Mouse (Mus musculus): ENCODE measurements around the gene Gm37240. TPM values are rescaled to one million over a fixed set of nuclear protein-coding genes. Genes with fewer than 3 reads are reported as not detected.

Gm37240 gene
- total RNA-seq, 2 experiments from 2014 or later: 1.4 to 2.4 TPM

DNA sequence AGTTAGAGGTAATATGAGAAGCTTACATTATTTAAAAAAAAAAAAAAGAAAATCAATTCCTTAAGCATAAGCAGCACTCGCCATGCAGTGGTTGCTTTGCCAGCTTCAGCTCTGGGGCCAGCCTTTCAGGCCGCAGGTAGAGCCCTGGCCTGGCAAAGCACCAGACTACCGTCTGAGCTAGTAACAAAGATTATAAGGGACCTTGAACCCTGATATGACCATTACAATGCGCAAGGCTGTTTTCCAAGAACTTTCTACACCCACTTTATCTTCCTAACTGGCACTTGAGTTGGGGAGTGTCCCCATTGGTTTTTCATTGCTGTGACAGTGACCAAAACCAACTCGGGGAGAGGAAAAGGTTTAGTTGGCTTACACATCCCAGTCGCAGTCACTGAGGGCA lies 690.2 kb downstream of the Gm37240 start:
- Histone ChIP-seq H3K4me3 (no peak overlapping the region), H3K27ac (no peak overlapping the region)
- DNase-seq (ENCODE audit: low spot score in 2 of 2): no peak
- no peak for TF ChIP-seq CTCF (conservative IDR thresholded peaks at IDR 0.05)

DNA sequence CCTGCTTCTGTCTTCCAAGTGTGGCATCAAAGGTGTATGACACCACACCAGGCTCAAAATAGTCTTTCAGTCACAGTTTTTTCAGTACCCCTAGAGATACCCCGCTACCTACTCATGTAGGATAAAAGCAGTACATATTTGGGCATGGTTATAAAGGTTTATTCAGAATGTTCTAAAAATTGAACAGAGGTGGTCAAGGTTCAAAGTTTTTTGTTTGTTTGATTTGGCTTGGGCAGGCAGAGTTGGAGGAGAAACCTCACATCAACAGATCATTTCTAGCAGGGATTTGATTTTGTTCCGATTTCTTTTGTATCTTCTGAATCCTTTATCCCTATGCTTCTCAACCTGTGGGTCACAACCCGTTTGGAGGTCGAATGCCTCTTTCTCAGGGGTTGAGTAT lies 690.7 kb downstream of the Gm37240 start:
- Histone ChIP-seq H3K27ac (no peak overlapping the region), H3K4me3 (no peak overlapping the region)
- no peak for TF ChIP-seq CTCF (conservative IDR thresholded peaks at IDR 0.05)
- DNase-seq (ENCODE audit: low spot score in 2 of 2): no peak

DNA sequence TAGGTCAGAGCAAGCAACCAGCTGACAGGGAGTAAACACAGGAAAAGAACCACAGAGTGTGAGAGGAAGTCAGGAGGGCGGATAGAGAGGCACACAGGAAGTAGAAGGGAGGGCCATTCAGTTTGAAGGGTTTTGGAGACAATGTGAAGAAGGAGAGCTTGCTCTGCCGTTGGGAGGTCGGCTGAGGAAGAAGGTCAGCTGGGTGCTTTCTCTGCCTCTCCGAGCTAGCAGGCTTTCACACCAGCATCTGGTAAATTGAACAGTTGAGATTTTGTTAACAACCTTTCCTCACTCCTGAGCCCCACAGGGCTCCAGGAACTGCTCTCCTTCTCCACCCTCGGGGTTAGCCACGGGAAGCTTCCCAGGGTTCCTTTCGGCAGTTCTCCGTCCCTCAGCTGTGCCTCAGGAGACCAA lies 692.2 kb downstream of the Gm37240 start:
- no peak for TF ChIP-seq CTCF (conservative IDR thresholded peaks at IDR 0.05)
- DNase-seq (ENCODE audit: low spot score in 2 of 2): no peak

DNA sequence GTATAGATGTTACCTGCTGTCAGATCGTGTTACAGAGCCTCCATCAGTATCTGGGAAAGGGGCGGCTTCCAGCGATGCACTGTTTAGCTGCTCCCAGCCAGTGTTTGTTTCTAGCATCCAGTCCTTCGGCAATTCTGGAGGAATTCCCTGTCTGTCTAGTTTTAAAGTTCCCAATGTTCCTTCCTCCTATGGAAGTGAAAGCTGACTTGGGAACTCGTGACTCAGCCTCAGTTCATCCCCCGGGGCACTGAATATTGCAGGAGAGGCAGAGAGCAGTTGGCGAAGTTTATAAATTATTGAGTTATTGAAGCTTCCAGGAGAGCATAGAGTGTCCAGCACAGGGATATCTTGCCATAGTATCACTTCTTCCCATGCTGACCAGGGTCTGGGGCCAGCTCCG lies 697.5 kb downstream of the Gm37240 start:
- no peak for TF ChIP-seq CTCF (conservative IDR thresholded peaks at IDR 0.05)
- Histone ChIP-seq H3K27ac (peak overlapping the region; percentile 87), H3K4me3 (no peak overlapping the region)
- no peak for DNase-seq (ENCODE audit: low spot score in 2 of 2)

More for the DNA sequence above, 692.2 kb downstream of the Gm37240 start:
- Histone ChIP-seq H3K27ac (no peak overlapping the region), H3K4me3 (no peak overlapping the region)

DNA sequence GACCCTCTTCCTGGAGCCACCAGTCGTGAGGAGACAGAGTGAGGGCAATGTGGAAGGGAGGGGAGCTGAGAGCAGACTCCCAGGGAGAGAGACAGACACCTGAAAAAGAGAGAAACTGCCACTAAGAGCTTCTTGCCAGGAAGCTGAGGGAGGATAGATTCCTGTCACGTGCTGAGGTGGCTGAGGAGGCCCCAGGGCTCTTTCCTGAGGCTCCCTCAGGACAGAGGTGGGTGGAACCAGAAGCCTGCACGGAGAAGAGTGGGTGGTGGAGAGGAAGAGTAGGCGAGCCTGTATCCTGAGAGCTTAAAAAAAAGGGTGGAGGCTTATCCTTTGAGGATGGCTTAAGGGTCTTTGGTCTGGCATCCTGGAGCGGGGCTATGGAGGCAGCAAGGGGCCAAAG lies 699.0 kb downstream of the Gm37240 start:
- H3K27ac ChIP-seq: peak overlapping the region; percentile 87
- no peak overlapping the region for H3K4me3 ChIP-seq
- DNase-seq (ENCODE audit: low spot score in 2 of 2): no peak
- no peak for TF ChIP-seq CTCF (conservative IDR thresholded peaks at IDR 0.05)

DNA sequence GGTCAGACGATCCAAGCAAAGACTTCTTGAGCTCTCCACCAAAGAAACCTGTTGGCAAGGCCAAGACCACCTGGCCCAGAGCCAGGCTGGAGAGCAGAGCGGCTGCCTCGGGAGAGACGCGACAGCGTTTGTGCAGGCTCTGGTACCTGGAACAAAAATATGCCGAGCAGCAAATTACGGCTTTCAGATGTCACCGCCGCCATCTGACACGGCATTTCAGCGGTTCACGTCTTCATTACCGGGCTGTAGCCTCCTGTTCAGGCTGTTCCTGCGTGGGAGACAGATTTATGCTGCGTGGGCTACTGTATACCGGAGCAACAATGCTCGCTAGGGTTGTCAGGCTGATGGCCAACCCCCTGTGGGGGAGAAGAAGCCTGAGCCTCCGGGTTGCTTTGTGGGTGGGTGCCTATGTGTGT lies 700.6 kb downstream of the Gm37240 start:
- Histone ChIP-seq H3K27ac (peak overlapping the region; percentile 87), H3K4me3 (peak overlapping the region; percentile 41)
- no peak for TF ChIP-seq CTCF (conservative IDR thresholded peaks at IDR 0.05)
- peak; percentile 62 to 71 for DNase-seq (ENCODE audit: low spot score in 2 of 2)

DNA sequence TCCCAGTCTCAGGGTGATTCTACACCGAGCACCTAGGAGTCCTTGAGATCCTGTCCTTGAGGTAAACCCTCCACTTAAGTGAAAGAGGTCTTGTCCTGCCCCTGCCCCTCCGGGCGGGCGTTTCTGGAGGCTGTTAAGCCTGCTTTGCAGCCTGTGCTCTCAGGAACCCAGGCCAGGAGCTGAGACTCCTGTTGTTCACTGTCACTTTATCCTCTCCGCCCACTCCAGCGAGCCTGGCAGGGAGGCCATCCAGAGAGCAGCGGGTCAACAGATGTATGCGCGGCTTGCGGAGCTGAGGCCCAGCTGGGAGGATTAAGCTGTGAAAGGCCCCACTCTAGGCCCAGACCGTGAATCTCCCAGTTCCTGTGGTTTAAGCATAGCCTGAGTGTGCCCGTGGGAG lies 701.5 kb downstream of the Gm37240 start:
- Histone ChIP-seq H3K27ac (peak overlapping the region; percentile 87), H3K4me3 (no peak overlapping the region)
- no peak for DNase-seq (ENCODE audit: low spot score in 2 of 2)
- no peak for TF ChIP-seq CTCF (conservative IDR thresholded peaks at IDR 0.05)

DNA sequence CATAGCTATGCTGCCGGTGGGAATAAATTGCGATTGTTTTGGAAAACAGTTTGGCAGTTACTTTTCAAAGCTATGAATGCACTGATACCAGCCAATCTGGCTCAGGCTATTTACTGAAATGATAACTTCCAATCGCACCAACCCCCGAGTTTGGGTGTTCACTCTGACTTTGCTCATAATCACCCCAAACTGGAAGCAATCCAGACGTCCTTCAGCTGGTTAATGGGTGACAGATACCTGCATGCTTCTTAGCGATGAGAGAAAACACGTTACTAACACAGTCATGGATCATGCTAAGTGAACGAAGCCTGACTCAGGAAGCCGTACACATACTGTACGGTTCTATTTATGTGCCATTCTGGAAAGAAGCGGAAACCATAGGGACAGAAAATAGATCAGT lies 702.4 kb downstream of the Gm37240 start:
- TF ChIP-seq CTCF (conservative IDR thresholded peaks at IDR 0.05): no peak
- DNase-seq (ENCODE audit: low spot score in 2 of 2): no peak
- Histone ChIP-seq H3K27ac (peak overlapping the region; percentile 87), H3K4me3 (no peak overlapping the region)

DNA sequence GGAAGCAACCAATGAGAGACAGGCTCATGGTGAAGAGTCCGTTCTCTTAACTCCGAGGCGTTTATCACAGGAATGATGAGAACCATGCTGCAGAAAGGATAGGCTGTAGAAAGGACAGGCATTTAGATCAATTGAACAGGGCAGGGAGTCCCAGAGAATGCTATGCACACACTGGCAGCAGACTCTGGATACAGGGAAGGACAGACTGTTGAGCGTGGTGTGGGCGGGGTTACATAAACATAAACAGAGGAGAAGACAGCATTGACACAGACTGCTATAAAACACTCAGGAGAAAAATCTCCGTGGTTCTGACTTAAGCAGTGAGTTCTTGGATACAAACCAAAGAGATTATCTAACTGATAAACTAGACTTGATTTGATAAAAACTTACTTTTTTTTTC lies 703.2 kb downstream of the Gm37240 start:
- no peak for DNase-seq (ENCODE audit: low spot score in 2 of 2)
- no peak for TF ChIP-seq CTCF (conservative IDR thresholded peaks at IDR 0.05)
- H3K4me3 ChIP-seq: no peak overlapping the region
- H3K27ac ChIP-seq: peak overlapping the region; percentile 87

DNA sequence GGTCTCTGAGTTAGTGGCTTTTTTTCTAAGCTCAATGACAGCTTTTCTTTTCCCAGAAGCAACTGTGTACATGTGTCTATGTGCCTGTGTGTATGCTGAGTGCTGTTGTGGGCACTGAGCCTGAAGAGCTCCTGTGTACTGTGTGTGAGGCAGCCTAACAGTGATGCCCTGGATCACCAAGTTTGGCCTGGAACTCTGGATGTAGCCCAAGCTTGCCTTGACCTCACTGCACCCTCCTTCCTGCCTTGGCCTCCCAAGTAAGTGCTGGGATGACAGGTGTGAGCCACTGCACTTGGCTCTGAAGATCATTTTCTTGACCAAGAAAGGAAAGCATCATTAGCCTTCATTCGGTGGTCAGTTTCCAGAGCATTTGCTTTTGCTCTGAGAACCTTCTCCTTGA lies 710.6 kb downstream of the Gm37240 start:
- no peak for TF ChIP-seq CTCF (conservative IDR thresholded peaks at IDR 0.05)
- H3K4me3 ChIP-seq: no peak overlapping the region
- 0 out of 2 replicates have a peak overlapping the region, but pooled peaks have one; percentile 52 for H3K27ac ChIP-seq
- no peak for DNase-seq (ENCODE audit: low spot score in 2 of 2)

DNA sequence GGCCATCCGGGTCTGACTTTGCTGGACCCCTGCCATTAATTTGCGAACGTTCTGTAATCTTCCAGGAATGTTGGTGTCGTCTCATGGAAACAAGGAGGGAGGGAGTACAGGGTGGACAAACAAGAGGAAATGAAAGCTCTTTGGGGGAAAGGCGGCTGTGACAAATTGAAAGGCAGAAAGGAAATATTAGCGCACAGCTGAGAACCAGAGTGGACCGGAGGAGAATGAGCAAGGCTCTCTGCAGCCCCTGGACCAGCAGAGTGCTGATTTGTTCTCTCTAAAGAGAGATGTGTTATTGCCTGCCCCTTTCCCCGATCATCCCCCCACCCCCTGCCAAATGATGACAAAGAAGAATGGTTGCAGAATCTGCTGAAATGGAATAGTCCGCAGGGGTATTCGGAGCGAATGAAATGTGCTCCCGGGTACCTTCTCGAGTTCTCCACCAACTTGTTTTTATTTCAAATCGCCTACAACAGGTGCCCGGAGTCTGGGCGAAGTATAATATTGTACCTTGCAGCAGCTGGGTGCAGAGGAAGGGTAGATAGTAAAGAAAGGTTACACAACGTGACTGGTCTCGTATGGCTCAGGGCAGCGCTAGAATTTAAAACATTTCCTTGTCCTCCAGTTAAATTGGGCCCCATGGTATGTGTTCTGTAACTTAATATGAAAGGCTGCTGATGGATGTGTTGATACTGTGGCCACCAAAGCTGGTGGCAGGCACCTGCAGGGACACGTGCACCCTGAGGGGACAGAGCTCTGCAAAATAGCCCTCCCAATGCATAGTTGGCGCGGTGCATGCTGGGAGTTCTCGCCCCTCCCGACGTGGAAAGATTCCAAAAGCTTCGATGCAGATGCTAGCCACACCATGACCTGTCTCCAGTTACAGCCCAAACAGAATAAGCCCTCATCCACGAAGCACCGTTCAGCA lies 712.5 kb downstream of the Gm37240 start:
- no peak for TF ChIP-seq CTCF (conservative IDR thresholded peaks at IDR 0.05)
- H3K4me3 ChIP-seq: no peak overlapping the region

DNA sequence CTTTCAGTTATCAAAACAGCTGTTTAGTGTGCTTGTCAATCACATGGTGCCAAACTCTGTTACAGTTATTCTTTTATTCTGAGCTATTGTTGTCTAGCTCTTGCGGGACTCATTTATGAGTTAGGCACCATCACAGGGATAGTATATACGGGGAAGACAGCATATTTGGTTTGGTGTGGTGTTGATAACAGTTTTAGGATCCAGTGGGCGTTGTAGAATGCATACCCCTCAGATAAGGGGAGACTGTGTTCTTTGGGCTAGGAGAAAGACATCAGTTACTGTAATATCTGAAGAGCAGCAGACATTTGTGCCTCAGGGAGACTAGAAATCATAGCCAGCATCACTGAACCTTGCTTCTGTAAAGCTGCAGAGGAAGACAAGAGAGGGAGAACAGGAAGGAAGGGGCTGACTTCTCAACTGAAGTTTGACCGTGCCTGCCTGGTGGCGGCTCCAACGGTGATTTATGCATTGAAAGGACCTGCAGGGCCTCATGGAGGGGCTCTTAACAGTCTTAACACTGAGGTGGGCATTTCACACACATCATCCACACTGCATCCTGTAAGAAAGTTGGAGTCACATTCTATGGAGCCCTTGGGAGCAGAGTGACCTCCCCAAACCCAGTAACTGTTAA lies 713.8 kb downstream of the Gm37240 start:
- Histone ChIP-seq H3K27ac (no peak overlapping the region), H3K4me3 (no peak overlapping the region)
- no peak for TF ChIP-seq CTCF (conservative IDR thresholded peaks at IDR 0.05)
- no peak for DNase-seq (ENCODE audit: low spot score in 2 of 2)

More for the DNA sequence above, 712.5 kb downstream of the Gm37240 start:
- no peak for DNase-seq (ENCODE audit: low spot score in 2 of 2)
- no peak overlapping the region for H3K27ac ChIP-seq

DNA sequence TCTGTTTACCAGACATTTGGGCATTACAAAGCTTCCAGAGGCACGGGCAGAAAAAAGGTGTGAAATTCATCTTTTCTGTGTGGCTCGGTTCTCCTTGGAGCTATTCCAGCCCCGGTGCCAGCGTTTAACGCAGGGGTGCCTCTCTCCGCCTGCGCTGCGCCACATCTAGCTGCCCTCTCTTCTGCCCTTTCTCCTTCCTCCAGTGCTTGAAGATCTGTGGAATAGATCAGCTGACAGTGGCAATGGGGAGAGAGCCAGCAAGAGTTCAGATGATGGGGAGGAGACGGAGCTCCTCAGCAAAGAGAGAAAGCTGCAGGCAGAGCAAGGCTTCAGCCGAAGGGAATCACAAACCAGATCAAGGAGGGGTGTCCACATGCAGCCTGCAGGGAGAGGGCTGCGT lies 714.8 kb downstream of the Gm37240 start:
- DNase-seq (ENCODE audit: low spot score in 2 of 2): no peak
- TF ChIP-seq CTCF (conservative IDR thresholded peaks at IDR 0.05): no peak
- Histone ChIP-seq H3K27ac (peak overlapping the region; percentile 48; the same call in 1 of the 2 replicates), H3K4me3 (peak overlapping the region; percentile 4; the same call in 1 of the 2 replicates)
